Mouse (Mus musculus) stomach, postnatal 0 days (tissue): ENCODE measurements around the gene Gatc.

Experiments used
- CTCF ChIP-seq: IDR thresholded peaks from 2 replicates; pipeline ENCODE4 v1.5.1; 2016; ENCODE audit warnings: antibody characterized with exemption, low read depth, mild to moderate bottlenecking, moderate library complexity
- EP300 ChIP-seq: optimal IDR thresholded peaks from 2 replicates; pipeline ENCODE3; 2016; ENCODE audit warnings: antibody characterized with exemption

GRCm38 (mm10) chr5:115359438-115359837 is 18.5 kb upstream of the Gatc start:
- TF ChIP-seq CTCF (no peak), EP300 (no peak)
